Mouse (Mus musculus) CH12.LX (cell line): ENCODE results near the gene Ccdc62.

Experiments used
- CTCF ChIP-seq, 2 experiments: IDR thresholded peaks in 1 of 2; conservative IDR thresholded peaks in 1 of 2; 2 replicates each; pipeline ENCODE4 v1.5.1; 2011 to 2012; ENCODE audit warnings: low read depth in 2 of 2, low read length in 2 of 2, improper control_type of control experiment in 1 of 2, inconsistent platforms in 1 of 2, mild to moderate bottlenecking in 1 of 2, moderate library complexity in 1 of 2
- POLR2A ChIP-seq: IDR thresholded peaks from 2 replicates; pipeline ENCODE4 v1.6.1; 2011; ENCODE audit warnings: low read depth, mild to moderate bottlenecking, improper control_type of control experiment, low read length
- USF1 ChIP-seq: IDR thresholded peaks from 2 replicates; pipeline ENCODE4 v1.6.1; 2014; ENCODE audit warnings: low read depth, mild to moderate bottlenecking, inconsistent platforms, low read length, improper control_type of control experiment

DNA sequence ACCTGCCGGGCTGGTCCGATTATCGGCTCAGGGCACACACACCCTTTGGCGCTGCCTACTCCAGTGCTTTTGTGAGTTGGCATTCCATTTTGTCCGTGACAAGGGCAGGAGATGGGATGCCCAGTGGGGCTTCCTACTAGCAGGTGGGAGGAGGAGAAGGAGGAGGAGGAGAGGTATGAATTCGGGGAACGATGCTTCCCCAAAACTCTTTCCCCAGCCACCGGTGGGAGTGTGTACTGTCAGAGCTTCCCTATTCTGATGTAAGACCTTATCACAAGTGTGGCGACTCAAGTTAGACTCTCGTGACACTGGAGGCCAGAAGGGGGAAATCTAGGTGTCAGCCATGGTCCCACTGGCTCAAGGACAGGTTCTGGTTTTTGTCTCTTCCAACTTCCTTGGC lies 46.1 kb upstream of the Ccdc62 start:
- TF ChIP-seq POLR2A (no peak), CTCF (conservative IDR thresholded peaks at IDR 0.05 in 1 of 2, IDR thresholded peaks at IDR 0.05 in 1 of 2; ENCODE audit: low read depth in 2 of 2, low read length in 2 of 2) (no peak), USF1 (no peak)
